ENCODE assay signal across 39 mouse cellular contexts in the genomic region with DNA sequence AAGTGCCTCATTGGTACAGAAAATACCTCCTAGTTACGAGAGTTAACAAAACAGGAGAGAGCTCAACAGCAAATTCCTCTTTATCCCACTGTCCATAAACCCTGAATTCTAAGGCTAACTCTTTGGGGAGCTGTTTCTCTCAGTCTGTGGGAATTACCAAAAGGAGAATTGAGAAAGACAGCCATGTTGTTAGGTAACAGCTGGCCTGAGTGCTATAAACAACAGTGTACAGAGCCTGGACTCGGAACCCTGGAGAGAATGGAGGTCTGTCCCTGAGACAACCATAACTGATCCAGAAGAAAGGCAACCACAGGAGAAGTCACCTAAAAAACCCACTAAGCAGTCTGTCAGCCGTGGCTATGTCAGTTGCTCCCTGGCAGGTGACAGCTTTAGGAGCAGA. TPM values are rescaled to one million over a fixed set of nuclear protein-coding genes. Genes with fewer than 3 reads are reported as not detected.
"Had no signal": no experiment of that assay in that cellular context is flagged by ENCODE, and none has a peak within 500 bp of the region (broad histone marks: within the 10 kb centered on the region; RNA-seq: fewer than 3 reads in every experiment).

No protein-coding gene starts in this region.

- H3K36me3 ChIP-seq: hindbrain, embryonic 10.5 days; hindbrain, embryonic 12.5 days; intestine, embryonic 15.5 days; limb, embryonic 10.5 days; limb, embryonic 12.5 days; liver, embryonic 12.5 days had no signal

- H3K27me3 ChIP-seq: heart, embryonic 12.5 days; hindbrain, embryonic 12.5 days; intestine, embryonic 15.5 days; limb, embryonic 12.5 days; liver, embryonic 12.5 days had no signal

- H3K9me3 ChIP-seq: heart, embryonic 10.5 days; heart, embryonic 12.5 days; hindbrain, embryonic 10.5 days; hindbrain, embryonic 12.5 days; intestine, embryonic 15.5 days; limb, embryonic 10.5 days; limb, embryonic 12.5 days; liver, embryonic 12.5 days had no signal

- H3K4me3 ChIP-seq: heart, embryonic 10.5 days; heart, embryonic 12.5 days; hindbrain, embryonic 10.5 days; hindbrain, embryonic 12.5 days; intestine, embryonic 15.5 days; left cerebral cortex, adult 2 months; limb, embryonic 10.5 days; limb, embryonic 12.5 days; liver, embryonic 12.5 days had no signal

- H3K4me2 ChIP-seq: heart, embryonic 12.5 days; hindbrain, embryonic 12.5 days; hindbrain, embryonic 14.5 days; intestine, embryonic 15.5 days; limb, embryonic 12.5 days; liver, embryonic 12.5 days had no signal

- H3K4me1 ChIP-seq: liver, embryonic 12.5 days had no signal

- H3K27ac ChIP-seq: heart, embryonic 10.5 days; hindbrain, embryonic 10.5 days; hindbrain, embryonic 12.5 days; hindbrain, embryonic 14.5 days; intestine, embryonic 15.5 days; left cerebral cortex, adult 2 months; limb, embryonic 10.5 days; limb, embryonic 12.5 days; liver, embryonic 12.5 days had no signal

- DNase-seq: gastrocnemius, postnatal 14 days; gastrocnemius, postnatal 36 days; heart, postnatal 10 days; heart, postnatal 4 days; kidney, adult 18-20 months; kidney, adult 8-10 months; kidney, postnatal 10 days; kidney, postnatal 25 days; kidney, postnatal 4 days; layer of hippocampus, adult 9-11 months; liver had no signal

- H3K9ac ChIP-seq: heart, embryonic 12.5 days; hindbrain, embryonic 12.5 days; hindbrain, embryonic 14.5 days; intestine, embryonic 15.5 days; limb, embryonic 12.5 days; liver, embryonic 12.5 days had no signal

- ATAC-seq: hindbrain, embryonic 16.5 days; inflammation-experienced regulatory T-cells, adult 6 months; intestine, embryonic 15.5 days; intestine, postnatal 0 days; liver, embryonic 12.5 days had no signal

RNA-seq across cellular contexts. Expression of gene Olfr412, which starts 50.6 kb away (rescaled TPM):
- total RNA-seq: gastrocnemius, adult 8-10 months; gastrocnemius, postnatal 14 days; gastrocnemius, postnatal 36 days; granulocyte monocyte progenitor cell, adult 5-6 weeks; heart, adult 18-20 months; heart, adult 8-10 months; heart, postnatal 10 days; heart, postnatal 25 days; heart, postnatal 4 days; layer of hippocampus, adult 8-10 months; layer of hippocampus, postnatal 25 days; left cerebral cortex, adult 2 months; left cerebral cortex, postnatal 14 days; left cerebral cortex, postnatal 36 days had no signal
- polyA plus RNA-seq: frontal cortex, adult 2 months; heart, embryonic 10.5 days; heart, embryonic 12.5 days; heart, embryonic 14.5 days; heart, embryonic 16.5 days; hindbrain, embryonic 10.5 days; hindbrain, embryonic 12.5 days; hindbrain, embryonic 14.5 days; hindbrain, embryonic 16.5 days; inflammation-experienced regulatory T-cells, adult 6 months; intestine, embryonic 15.5 days; intestine, postnatal 0 days; kidney, embryonic 14.5 days; kidney, embryonic 16.5 days; limb, embryonic 10.5 days; limb, embryonic 12.5 days; limb, embryonic 14.5 days; liver, embryonic 12.5 days had no signal
